Mouse (Mus musculus): Measurements from ENCODE around the gene Dennd5a.

DNA sequence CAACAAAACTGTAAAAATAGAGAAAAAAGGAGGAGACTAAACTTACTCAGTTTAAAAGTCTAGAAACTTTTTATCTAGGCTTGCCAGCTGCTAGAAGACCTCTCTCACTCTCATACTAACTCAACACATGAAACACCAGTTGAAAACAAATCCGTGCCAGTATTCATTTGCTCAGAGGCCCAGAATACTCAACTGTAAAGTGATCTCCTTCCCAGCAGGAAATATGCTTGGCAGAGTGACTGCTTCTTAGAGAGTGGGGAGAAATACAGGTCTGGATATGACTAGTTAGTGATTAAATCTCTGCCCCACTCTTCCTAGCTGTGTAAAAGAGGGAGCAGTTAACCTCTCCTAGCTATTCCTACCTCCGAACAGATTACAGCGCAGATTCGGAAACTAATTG, 2.3 kb upstream of the Dennd5a start:
- TF ChIP-seq CTCF (conservative IDR thresholded peaks at IDR 0.05; ENCODE audit: insufficient read depth, insufficient read length, low read depth, low read length) (no peak), POLR2A (IDR thresholded peaks at IDR 0.05; ENCODE audit: low read depth, low read length) (no peak)

All from kidney, adult 2 months (tissue).